Mouse (Mus musculus) heart, postnatal 25 days (tissue): ENCODE measurements around the gene Vps35l. TPM values are rescaled to one million over a fixed set of nuclear protein-coding genes. Genes with fewer than 3 reads are reported as not detected.

Experiments
- DNase-seq: peaks from one replicate; pipeline ENCODE4 v3.0.0; 2022; ENCODE audit warnings: low spot score
- intact Hi-C: fragments of 180-260 bp; cut with DNase I; formaldehyde crosslinking; loops from one replicate; pipeline ENCODE4 v1.15.1; 2025
- total RNA-seq, 2 experiments: library from RNA; stranded (reverse); gene quantifications; 2 replicates each; pipeline ENCODE4 v1.2.3; 2021

Vps35l gene
- 10 to 100 TPM; 26.1 to 26.9 TPM for total RNA-seq

DNA sequence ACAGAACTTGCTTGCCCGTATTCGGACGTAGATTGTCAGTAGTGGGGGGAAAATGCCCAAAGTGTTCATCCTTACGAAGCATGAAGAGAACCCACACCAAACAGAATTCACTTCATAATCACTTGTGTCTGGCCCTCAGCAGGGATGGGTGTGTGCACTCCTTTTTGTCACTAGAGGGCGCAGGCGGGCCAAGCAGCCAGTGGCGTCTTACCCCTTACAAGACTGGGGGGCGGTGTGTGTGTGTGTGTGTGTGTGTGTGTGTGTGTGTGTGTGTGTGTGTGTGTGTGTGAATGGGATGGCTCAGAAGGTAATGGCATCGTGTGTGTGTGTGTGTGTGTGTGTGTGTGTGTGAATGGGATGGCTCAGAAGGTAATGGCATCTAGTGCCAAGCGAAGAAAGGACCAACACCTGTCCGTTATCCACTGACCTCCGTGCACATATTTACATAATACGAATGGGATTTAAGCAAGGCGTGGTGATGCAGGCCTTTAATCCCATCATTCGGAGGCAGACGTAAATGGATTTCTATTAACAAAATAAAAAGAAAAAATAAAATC lies at the start of gene Vps35l:
Vps35l (plus strand) TSS at position 252 of the 557 bp plus-strand sequence.
- intact Hi-C loops = no loop called here
- DNase-seq = peak; percentile 60

GRCm38 (mm10) chr7:118691287-118691686 lies 48.7 kb upstream of the Vps35l start:
- intact Hi-C loops = no loop called here
- DNase-seq = no peak

GRCm38 (mm10) chr7:118696146-118696545 lies 43.9 kb upstream of the Vps35l start:
- no peak for DNase-seq
- intact Hi-C loops = no loop called here

- intact Hi-C loops = no loop called here
- no peak for DNase-seq
Observed at GRCm38 (mm10) chr7:118697168-118697567, 42.9 kb upstream of the Vps35l start.

- intact Hi-C loops = no loop called here
- DNase-seq = no peak
Observed at GRCm38 (mm10) chr7:118698882-118699281, 41.1 kb upstream of the Vps35l start.

DNA sequence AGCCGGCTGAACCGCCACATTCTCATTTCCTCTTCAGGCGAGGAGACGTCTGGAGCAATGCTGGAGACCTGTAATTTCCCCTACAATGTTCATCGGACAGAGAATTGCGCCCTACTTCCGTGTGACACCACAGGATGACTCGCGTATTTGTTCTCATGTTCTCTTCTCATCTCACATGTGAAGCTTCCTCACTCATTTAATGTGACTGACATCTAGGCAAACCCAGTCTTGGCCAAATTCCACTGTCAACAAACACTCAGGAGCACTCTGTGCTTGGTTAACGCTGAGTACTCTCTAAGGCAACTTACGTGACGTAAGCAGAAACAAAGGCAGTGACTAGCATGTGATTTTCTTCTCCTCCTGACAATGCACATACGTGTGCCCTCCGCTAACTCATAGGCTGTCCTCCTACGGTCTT lies 36.9 kb upstream of the Vps35l start:
- DNase-seq = no peak
- intact Hi-C loops = no loop called here

GRCm38 (mm10) chr7:118704001-118704850 lies 35.8 kb upstream of the Vps35l start:
- no peak for DNase-seq
- intact Hi-C loops = no loop called here

DNA sequence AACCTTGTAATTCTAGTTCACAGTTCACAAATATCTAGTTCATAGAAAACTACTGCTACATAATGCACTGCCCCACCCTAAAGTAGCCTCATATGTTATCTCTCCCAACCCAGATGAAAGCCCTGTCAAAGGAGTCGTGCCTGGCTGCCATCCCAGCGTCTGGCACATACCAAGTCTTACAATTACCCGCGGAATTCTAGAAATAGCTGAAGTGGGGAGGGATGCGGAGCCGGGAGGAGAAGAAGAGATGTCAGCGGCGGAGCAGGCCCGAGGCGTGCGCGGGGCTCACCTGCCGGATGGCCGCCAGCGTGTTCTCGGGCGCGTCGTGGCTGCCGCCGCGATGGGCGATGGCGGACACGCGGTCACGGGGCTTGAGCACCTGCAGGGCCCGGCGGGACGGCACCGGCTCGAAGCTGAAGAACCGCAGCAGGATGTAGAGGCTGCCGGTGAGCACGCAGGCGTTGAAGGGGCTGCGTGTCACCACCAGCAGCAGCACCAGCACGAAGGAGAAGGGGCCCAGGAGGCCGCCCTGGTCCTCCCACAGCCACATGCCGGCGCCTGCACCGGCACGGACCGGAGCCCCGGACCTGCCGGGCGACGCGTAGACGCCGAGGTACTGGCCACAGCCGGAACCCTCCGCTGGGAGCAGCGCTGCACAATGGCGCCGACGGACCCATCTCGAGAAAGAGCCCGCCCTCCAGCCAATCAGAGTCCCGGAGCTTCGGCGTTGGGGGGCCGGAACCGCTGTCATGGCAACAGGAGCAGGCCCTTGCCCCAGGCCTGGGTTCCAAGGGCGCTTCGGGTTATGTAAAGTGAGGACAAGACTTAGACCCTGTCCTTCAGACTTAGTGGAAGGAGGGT lies 34.7 kb upstream of the Vps35l start, which contains the start of gene Gde1:
Gde1 (minus strand) TSS at position 678 of the 861 bp plus-strand sequence.
- intact Hi-C loops = no loop called here
- peak; percentile 86 for DNase-seq

- intact Hi-C loops = no loop called here
- DNase-seq = no peak
Observed at GRCm38 (mm10) chr7:118706051-118706450, 34.0 kb upstream of the Vps35l start.

- intact Hi-C loops = no loop called here
- DNase-seq = no peak
Observed at GRCm38 (mm10) chr7:118706488-118706887, 33.5 kb upstream of the Vps35l start.

DNA sequence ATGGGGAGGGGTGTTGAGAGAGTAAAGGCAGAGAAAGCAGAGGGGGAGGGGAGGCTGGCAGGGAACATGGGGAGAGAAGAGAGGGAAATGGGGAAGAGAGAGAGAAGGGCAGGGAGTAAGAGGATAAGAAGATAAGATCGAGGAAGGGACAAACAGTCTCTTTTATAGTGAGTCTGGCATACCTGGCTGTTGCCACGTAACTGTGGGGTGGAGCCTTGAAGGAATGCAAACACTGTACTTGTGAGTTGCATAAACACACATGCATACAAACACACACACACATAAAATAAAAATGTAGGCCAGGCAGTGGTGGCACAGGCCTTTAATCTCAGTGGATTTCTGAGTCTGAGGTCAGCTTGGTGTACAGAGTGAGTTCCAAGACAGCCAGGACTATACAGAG lies 32.8 kb upstream of the Vps35l start:
- intact Hi-C loops = no loop called here
- no peak for DNase-seq

DNA sequence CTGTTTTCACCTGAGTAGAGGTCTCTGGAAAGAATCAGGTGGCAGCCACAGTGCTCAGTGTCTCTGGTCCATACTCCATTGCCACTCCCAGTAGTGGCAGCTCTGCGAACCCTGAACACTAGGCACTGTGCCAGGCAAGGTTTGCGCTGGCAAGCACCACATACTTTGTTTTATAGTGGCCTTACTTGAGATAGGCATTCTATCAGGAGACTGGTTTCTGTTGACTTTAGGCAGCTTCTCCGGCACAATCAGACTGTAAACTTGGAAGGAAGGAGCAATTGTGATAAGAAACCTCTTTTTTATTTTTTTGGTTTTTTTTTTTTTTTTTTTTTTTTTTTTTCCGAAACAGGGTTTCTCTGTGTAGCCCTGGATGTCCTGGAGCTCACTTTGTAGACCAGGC lies 32.0 kb upstream of the Vps35l start:
- no peak for DNase-seq
- intact Hi-C loops = no loop called here

GRCm38 (mm10) chr7:118710776-118711175 lies 29.2 kb upstream of the Vps35l start:
- intact Hi-C loops = loop anchor here (5.0 kb wide), 1 partner anchor 583 kb away; the partner anchor contains the start of gene Arl6ip1
- DNase-seq = no peak

DNA sequence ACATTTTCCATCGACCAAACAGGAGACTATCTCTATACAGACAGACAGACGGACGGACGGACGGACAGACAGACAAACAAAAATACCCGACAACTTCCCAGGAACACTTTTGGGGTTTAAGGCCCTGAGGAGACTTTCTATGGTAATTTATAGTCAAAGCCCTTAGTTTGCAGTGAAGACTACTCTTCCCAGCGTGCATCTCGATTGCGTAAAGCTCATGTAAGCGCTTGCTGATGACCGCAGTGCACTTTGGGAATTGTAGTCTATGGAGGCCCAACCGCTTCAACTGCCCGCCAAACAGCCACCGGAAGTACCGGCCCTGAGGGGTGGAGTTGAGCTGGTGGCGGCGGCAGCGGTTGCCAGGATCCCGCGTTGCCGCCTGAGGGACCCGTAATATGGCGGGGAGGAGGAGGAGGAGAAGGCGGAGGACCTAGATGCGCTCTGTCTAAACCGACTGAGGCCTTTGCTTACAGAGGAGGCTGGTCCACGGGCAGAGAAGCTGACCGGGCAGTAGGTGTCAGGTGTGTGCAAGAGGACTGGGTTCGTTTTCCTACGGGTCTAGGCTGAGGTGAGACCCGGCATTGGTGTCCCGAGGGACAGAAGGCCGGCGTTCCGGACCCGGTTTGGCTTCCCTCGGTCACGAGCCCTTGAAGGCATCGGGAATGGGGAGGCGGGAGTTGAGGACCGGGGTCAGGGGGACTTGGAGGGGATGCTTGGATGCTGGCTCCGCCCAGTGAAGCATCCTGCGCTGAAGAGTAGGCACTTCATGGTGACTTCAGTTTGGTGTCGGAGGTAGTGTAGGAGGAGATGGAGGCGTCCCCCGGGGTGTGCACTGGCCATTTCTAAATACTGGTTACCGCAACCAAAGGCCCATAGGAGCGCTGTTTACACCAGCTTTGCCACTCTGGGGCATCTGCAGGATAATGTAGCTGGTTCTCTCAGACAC lies 27.5 kb upstream of the Vps35l start, which contains the start of gene Ccp110:
Ccp110 (plus strand) TSS at position 325 of the 946 bp plus-strand sequence.
- intact Hi-C loops = loop anchor here (1.0 to 5.0 kb wide), 2 partner anchors 29 to 585 kb away; partner anchors contain the start of gene Arl6ip1
- peak; percentile 91 for DNase-seq

GRCm38 (mm10) chr7:118714873-118715272 lies 25.2 kb upstream of the Vps35l start:
- intact Hi-C loops = loop anchor here (5.0 kb wide), 1 partner anchor 588 kb away; the partner anchor contains the start of gene Arl6ip1
- no peak for DNase-seq

GRCm38 (mm10) chr7:118718066-118718465 lies 22.0 kb upstream of the Vps35l start:
- DNase-seq = no peak
- intact Hi-C loops = no loop called here

DNA sequence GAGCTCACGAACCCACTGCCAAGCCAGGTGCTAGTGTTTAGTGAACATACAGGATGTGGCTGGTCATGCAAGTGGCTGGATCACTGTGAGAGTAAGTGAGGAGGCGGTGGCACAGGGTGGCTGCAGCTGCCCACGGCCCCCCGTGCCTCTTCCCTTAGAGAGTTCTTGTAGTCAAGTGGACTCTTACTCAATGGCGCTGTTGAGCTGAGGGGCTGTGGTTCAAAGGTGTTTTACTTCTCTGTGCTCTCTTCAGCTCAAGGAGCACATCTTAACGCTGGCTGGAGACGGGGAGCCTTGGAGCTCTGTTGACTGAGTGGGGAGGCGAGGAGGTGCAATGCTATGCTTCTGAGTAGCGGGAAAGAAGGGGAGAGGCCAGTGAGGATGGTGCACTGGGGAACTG lies 16.1 kb upstream of the Vps35l start:
- no peak for DNase-seq
- intact Hi-C loops = no loop called here

- intact Hi-C loops = no loop called here
- no peak for DNase-seq
Observed at GRCm38 (mm10) chr7:118725459-118725858, 14.6 kb upstream of the Vps35l start.
